Mouse (Mus musculus) embryonic fibroblast, embryonic 13.5 days (primary cell): ENCODE data around the gene Ttc27. TPM values are rescaled to one million over a fixed set of nuclear protein-coding genes. Genes with fewer than 3 reads are reported as not detected.

Experiments
- H3K27ac ChIP-seq: 2 replicates; pipeline ENCODE4 v1.5.1; 2012; ENCODE audit warnings: low read length, control low read depth, inconsistent platforms; ENCODE audit not compliant: insufficient read depth
- H3K4me1 ChIP-seq: 2 replicates; pipeline ENCODE4 v1.6.1; 2011; ENCODE audit warnings: low read length; ENCODE audit not compliant: control insufficient read depth, insufficient read depth
- H3K4me3 ChIP-seq: 2 replicates; pipeline ENCODE4 v1.5.1; 2011; ENCODE audit warnings: mild to moderate bottlenecking, control low read depth, low read length; ENCODE audit not compliant: insufficient read depth
- CTCF ChIP-seq: IDR thresholded peaks from 2 replicates; pipeline ENCODE4 v1.5.1; 2011; ENCODE audit warnings: mild to moderate bottlenecking, control low read depth, low read length, moderate library complexity, borderline replicate concordance; ENCODE audit not compliant: insufficient read depth
- POLR2A ChIP-seq: IDR thresholded peaks from 2 replicates; pipeline ENCODE4 v1.6.1; 2011; ENCODE audit warnings: low read depth, mild to moderate bottlenecking, control low read depth, low read length, moderate library complexity
- polyA plus RNA-seq: library from polyadenylated mRNA; stranded (reverse); fragments of >200 nt; gene quantifications from 2 replicates; pipeline ENCODE4 v1.2.4, GENCODE M21; 2011; ENCODE audit warnings: low read depth; ENCODE audit not compliant: missing spikeins, insufficient read length

Ttc27 gene
- polyA plus RNA-seq, 1 experiment, result 25.6 TPM

- TF ChIP-seq POLR2A (no peak), CTCF (no peak)
- Histone ChIP-seq H3K4me1 (peaks cover 5% of the 10 kb centered on the region), H3K27ac (no peak overlapping the region), H3K4me3 (no peak overlapping the region)
Measured at GRCm38 (mm10) chr17:74785586-74785985, 68.1 kb downstream of the Ttc27 start.

GRCm38 (mm10) chr17:74786198-74786734 is 68.7 kb downstream of the Ttc27 start:
- TF ChIP-seq CTCF (no peak), POLR2A (no peak)
- Histone ChIP-seq H3K4me1 (peaks cover 5% of the 10 kb centered on the region), H3K27ac (no peak overlapping the region)

GRCm38 (mm10) chr17:74796023-74796699 is 78.6 kb downstream of the Ttc27 start:
- no peak overlapping the region for H3K4me3 ChIP-seq
- TF ChIP-seq CTCF (no peak), POLR2A (no peak)
- H3K4me1 ChIP-seq, result peaks cover 11% of the 10 kb centered on the region
- H3K27ac ChIP-seq, result peak overlapping the region; percentile 28; the same call in 1 of the 2 replicates

More at GRCm38 (mm10) chr17:74786198-74786734, 68.7 kb downstream of the Ttc27 start:
- no peak overlapping the region for H3K4me3 ChIP-seq

GRCm38 (mm10) chr17:74799865-74800264 is 82.3 kb downstream of the Ttc27 start:
- Histone ChIP-seq H3K4me1 (peaks cover 11% of the 10 kb centered on the region; the same call in 1 of the 2 replicates), H3K27ac (no peak overlapping the region), H3K4me3 (no peak overlapping the region)
- TF ChIP-seq POLR2A (no peak), CTCF (no peak)

- no peak overlapping the region for H3K4me3 ChIP-seq
- no peak for TF ChIP-seq CTCF
- no peak for TF ChIP-seq POLR2A
- H3K27ac ChIP-seq, result no peak overlapping the region
- no peaks in the 10 kb centered on the region for H3K4me1 ChIP-seq
Measured at GRCm38 (mm10) chr17:74802765-74803164, 85.2 kb downstream of the Ttc27 start.

- H3K27ac ChIP-seq, result no peak overlapping the region
- TF ChIP-seq POLR2A, result no peak
- TF ChIP-seq CTCF, result no peak
- no peaks in the 10 kb centered on the region for H3K4me1 ChIP-seq
- no peak overlapping the region for H3K4me3 ChIP-seq
Measured at GRCm38 (mm10) chr17:74803835-74804234, 86.3 kb downstream of the Ttc27 start.

- no peak overlapping the region for H3K4me3 ChIP-seq
- no peaks in the 10 kb centered on the region for H3K4me1 ChIP-seq
- no peak for TF ChIP-seq POLR2A
- no peak for TF ChIP-seq CTCF
- no peak overlapping the region for H3K27ac ChIP-seq
Measured at GRCm38 (mm10) chr17:74804321-74804930, 86.9 kb downstream of the Ttc27 start.

GRCm38 (mm10) chr17:74807509-74808248 is 90.1 kb downstream of the Ttc27 start:
- no peak overlapping the region for H3K4me3 ChIP-seq
- no peak overlapping the region for H3K27ac ChIP-seq
- H3K4me1 ChIP-seq, result no peaks in the 10 kb centered on the region
- TF ChIP-seq CTCF, result no peak
- TF ChIP-seq POLR2A, result no peak

GRCm38 (mm10) chr17:74808330-74808729 is 90.8 kb downstream of the Ttc27 start:
- no peaks in the 10 kb centered on the region for H3K4me1 ChIP-seq
- no peak for TF ChIP-seq POLR2A
- TF ChIP-seq CTCF, result no peak
- no peak overlapping the region for H3K27ac ChIP-seq
- no peak overlapping the region for H3K4me3 ChIP-seq

- H3K4me3 ChIP-seq, result no peak overlapping the region
- no peak overlapping the region for H3K27ac ChIP-seq
- H3K4me1 ChIP-seq, result no peaks in the 10 kb centered on the region
- TF ChIP-seq CTCF (no peak), POLR2A (no peak)
Measured at GRCm38 (mm10) chr17:74808901-74809300, 91.4 kb downstream of the Ttc27 start.
